Mouse (Mus musculus) bone marrow macrophage, adult 2 months (primary cell): ENCODE results near the gene Map3k4. TPM values are rescaled to one million over a fixed set of nuclear protein-coding genes. Genes with fewer than 3 reads are reported as not detected.
"Not testable (repeated sequence)": the region's sequence is repeated elsewhere in the genome, so short reads cannot be mapped to it uniquely, and the experiment has no call there.

Experiments used
- H3K27ac ChIP-seq: 2 replicates; pipeline ENCODE4 v1.5.1; 2012; ENCODE audit warnings: low read depth, low read length; ENCODE audit not compliant: insufficient read depth
- H3K4me1 ChIP-seq: 2 replicates; pipeline ENCODE4 v1.6.1; 2012; ENCODE audit warnings: low read length; ENCODE audit not compliant: control insufficient read depth, insufficient read depth
- H3K4me3 ChIP-seq: 2 replicates; pipeline ENCODE4 v1.5.1; 2012; ENCODE audit warnings: mild to moderate bottlenecking, low read length, moderate library complexity; ENCODE audit not compliant: insufficient read depth
- CTCF ChIP-seq: IDR thresholded peaks from 2 replicates; pipeline ENCODE4 v1.5.1; 2012; ENCODE audit warnings: low read depth, mild to moderate bottlenecking, low read length, moderate library complexity
- POLR2A ChIP-seq: IDR thresholded peaks from 2 replicates; pipeline ENCODE4 v1.6.1; 2012; ENCODE audit warnings: mild to moderate bottlenecking, low read depth, low read length, borderline replicate concordance
- polyA plus RNA-seq: library from polyadenylated mRNA; stranded (reverse); fragments of >200 nt; gene quantifications from 2 replicates; pipeline ENCODE4 v1.2.4, GENCODE M21; 2012; ENCODE audit not compliant: missing spikeins, insufficient read depth, insufficient read length

The Map3k4 gene
- polyA plus RNA-seq, 1 experiment: 11.1 TPM

- Histone ChIP-seq H3K4me3 (no peak overlapping the region), H3K27ac (no peak overlapping the region), H3K4me1 (peaks cover 25% of the 10 kb centered on the region)
- TF ChIP-seq CTCF: no peak
- TF ChIP-seq POLR2A: no peak
These were observed 24.2 kb downstream of the Map3k4 start for GRCm38 (mm10) chr17:12294424-12294823.

GRCm38 (mm10) chr17:12293571-12293970, 25.0 kb downstream of the Map3k4 start:
- no peak overlapping the region for H3K4me3 ChIP-seq
- H3K4me1 ChIP-seq: peaks cover 25% of the 10 kb centered on the region
- no peak overlapping the region for H3K27ac ChIP-seq
- TF ChIP-seq POLR2A (no peak), CTCF (no peak)

- H3K27ac ChIP-seq: no peak overlapping the region
- peaks cover 23% of the 10 kb centered on the region for H3K4me1 ChIP-seq
- H3K4me3 ChIP-seq: no peak overlapping the region
- no peak for TF ChIP-seq POLR2A
- no peak for TF ChIP-seq CTCF
These were observed 25.7 kb downstream of the Map3k4 start for GRCm38 (mm10) chr17:12292877-12293276.

DNA sequence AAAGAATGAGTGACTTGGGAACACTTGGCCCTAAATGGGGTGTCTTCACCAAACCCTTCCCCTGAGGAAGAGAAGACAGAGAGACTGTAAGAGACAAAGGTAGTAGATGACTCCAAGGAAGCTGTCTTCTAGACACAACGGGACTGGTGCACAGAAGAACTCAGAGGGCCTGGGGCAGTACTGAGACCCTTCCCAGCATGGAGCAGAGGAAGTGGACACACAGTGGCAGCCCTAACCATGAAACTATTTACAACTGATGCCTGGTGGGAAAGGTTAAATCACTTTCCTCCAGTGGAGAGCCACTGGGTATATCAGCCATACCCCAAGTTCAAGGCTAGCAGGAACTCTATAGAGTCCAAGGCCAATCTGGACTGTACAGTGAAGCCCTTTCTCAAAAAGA, 26.2 kb downstream of the Map3k4 start:
- Histone ChIP-seq H3K4me3 (no peak overlapping the region), H3K27ac (no peak overlapping the region), H3K4me1 (peaks cover 18% of the 10 kb centered on the region)
- TF ChIP-seq CTCF (no peak), POLR2A (no peak)

GRCm38 (mm10) chr17:12291151-12291550, 27.4 kb downstream of the Map3k4 start:
- no peak overlapping the region for H3K4me3 ChIP-seq
- no peak overlapping the region for H3K27ac ChIP-seq
- TF ChIP-seq CTCF: no peak
- TF ChIP-seq POLR2A: no peak
- peaks cover 11% of the 10 kb centered on the region for H3K4me1 ChIP-seq

GRCm38 (mm10) chr17:12290735-12291134, 27.9 kb downstream of the Map3k4 start:
- Histone ChIP-seq H3K27ac (no peak overlapping the region), H3K4me3 (no peak overlapping the region), H3K4me1 (peaks cover 11% of the 10 kb centered on the region)
- TF ChIP-seq POLR2A: no peak
- TF ChIP-seq CTCF: no peak

- H3K4me3 ChIP-seq, H3K27ac ChIP-seq: not testable (repeated sequence)
- peaks cover 11% of the 10 kb centered on the region for H3K4me1 ChIP-seq
These were observed 28.8 kb downstream of the Map3k4 start for GRCm38 (mm10) chr17:12289836-12290235.

DNA sequence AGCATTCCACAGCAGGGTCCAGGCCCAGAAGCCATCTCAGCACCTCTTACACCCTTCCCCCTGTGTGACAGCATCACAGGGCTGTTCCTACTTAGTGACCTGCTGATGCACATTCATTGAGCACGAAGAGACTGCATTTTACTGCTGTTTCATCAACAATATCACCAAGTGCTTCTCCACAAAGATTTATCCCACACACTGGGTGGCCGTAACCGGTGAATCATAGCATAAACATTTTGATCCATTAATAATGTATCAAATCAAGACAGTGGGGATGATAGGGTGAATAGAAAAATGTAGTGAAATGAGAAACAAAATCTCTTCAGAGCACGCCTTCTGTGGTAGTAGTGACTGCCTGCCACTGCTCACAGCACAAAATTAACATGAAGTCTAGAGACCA, 29.7 kb downstream of the Map3k4 start:
- no peak overlapping the region for H3K27ac ChIP-seq
- no peak for TF ChIP-seq CTCF
- TF ChIP-seq POLR2A: no peak
- H3K4me1 ChIP-seq: peaks cover 11% of the 10 kb centered on the region
- H3K4me3 ChIP-seq: no peak overlapping the region

- no peak overlapping the region for H3K4me3 ChIP-seq
- peaks cover 11% of the 10 kb centered on the region for H3K4me1 ChIP-seq
- TF ChIP-seq CTCF: no peak
- no peak for TF ChIP-seq POLR2A
- no peak overlapping the region for H3K27ac ChIP-seq
These were observed 38.8 kb downstream of the Map3k4 start for GRCm38 (mm10) chr17:12279810-12280209.

- TF ChIP-seq CTCF: no peak
- TF ChIP-seq POLR2A: no peak
- Histone ChIP-seq H3K4me3 (no peak overlapping the region), H3K27ac (no peak overlapping the region), H3K4me1 (peaks cover 11% of the 10 kb centered on the region)
These were observed 40.5 kb downstream of the Map3k4 start for GRCm38 (mm10) chr17:12278073-12278472.

GRCm38 (mm10) chr17:12277297-12277696, 41.3 kb downstream of the Map3k4 start:
- Histone ChIP-seq H3K4me3 (no peak overlapping the region), H3K27ac (no peak overlapping the region)
- TF ChIP-seq POLR2A: no peak
- TF ChIP-seq CTCF: no peak

DNA sequence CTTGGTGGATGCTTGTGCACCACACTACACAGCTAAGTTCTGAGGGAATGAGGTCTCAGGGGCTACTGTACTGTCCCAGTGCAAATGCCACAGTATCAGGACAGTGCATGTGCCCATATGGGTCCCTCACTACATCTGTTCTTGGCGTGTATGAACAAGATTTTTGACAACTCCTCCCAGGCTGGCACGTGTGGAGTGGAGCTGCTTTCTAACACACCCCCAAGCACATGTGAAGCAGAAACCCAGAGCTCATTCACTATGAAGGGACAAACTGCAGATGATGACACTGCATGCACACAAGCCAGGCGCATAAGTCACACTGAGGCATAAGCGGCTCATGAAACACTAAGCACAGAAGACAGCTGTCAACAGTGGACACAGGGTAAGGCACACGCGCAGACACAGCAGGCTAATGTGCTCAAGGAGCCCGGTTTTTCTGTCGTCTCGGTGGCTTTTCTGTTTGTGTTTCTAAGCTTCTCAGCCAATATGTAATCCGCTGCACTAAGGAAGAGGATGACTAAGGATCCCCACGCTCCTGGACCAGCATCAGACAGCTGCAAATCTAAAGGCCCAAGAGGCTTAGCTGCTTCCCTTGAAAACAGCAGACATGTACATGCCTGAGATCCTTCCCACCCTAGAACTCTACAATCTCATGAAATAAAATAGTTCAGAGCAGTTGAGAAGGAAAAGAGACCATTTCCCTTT, 41.9 kb downstream of the Map3k4 start:
- Histone ChIP-seq H3K27ac (no peak overlapping the region), H3K4me1 (peaks cover 11% of the 10 kb centered on the region), H3K4me3 (no peak overlapping the region)
- TF ChIP-seq POLR2A (no peak), CTCF (no peak)

More at GRCm38 (mm10) chr17:12277297-12277696, 41.3 kb downstream of the Map3k4 start:
- peaks cover 11% of the 10 kb centered on the region for H3K4me1 ChIP-seq
